Mouse (Mus musculus): ENCODE results near the gene Kank4. TPM values are rescaled to one million over a fixed set of nuclear protein-coding genes. Genes with fewer than 3 reads are reported as not detected.

Kank4 gene
- under 1 TPM; 0.13 to 0.55 TPM for total RNA-seq (2023)

DNA sequence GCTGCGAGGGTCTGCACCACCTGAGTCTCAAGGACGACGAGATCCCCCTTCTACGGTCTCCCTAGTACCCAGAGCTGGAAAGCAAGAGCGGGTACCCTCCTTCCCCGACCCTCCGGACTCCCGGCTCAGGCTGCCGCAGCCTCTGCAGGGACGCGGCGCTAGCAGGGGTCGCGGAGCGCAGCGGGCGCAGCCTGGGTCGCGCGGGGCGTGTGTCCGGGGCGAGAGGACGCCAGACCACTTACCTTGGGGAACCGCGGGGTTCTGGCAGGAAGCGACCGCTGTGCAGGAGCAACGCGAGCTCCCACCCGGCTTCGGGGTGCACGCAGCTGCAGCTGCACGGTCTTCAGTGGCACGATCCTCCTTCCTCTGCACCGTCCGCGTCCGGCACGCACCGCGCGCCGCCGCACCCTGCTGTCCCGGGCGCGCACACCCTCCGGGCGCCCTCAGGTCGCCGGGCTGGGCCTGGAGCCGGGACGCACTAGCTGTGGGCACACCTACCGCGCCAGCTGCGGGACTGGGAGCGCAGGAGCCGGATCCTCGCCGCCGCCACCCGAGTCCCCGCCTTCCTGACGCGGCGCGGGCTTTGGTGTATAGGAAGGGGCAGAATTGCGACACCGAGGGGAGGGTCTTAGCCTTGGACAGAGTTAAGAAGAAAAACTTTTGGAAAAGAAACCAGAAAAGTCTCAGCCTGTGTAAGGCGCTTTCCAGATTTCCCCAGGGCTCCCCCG lies at the start of gene Kank4:
TSS of gene Kank4 (minus strand) at position 354 of the 728 bp plus-strand sequence.

DNA sequence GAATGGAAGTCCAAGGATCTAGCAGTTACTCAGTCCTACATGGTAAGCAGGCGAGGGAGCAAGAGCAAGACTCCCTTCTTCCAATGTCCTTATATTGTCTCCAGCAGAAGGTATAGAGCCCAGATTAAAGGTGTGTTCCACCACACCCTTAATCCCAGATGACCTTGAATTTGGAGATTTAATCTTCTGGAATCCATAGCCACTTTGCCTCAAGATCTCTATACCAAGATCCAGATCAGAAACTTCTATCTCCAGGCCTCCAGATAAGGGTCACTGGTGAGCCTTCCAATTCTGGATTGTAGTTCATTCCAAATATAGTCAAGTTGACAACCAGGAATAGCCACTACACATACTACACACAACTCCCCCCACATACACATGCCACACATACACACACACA lies 6.4 kb upstream of the Kank4 start, which contains the start of gene I0C0044D17Rik:
TSS of gene I0C0044D17Rik (minus strand) at position 101 of the 400 bp plus-strand sequence.

DNA sequence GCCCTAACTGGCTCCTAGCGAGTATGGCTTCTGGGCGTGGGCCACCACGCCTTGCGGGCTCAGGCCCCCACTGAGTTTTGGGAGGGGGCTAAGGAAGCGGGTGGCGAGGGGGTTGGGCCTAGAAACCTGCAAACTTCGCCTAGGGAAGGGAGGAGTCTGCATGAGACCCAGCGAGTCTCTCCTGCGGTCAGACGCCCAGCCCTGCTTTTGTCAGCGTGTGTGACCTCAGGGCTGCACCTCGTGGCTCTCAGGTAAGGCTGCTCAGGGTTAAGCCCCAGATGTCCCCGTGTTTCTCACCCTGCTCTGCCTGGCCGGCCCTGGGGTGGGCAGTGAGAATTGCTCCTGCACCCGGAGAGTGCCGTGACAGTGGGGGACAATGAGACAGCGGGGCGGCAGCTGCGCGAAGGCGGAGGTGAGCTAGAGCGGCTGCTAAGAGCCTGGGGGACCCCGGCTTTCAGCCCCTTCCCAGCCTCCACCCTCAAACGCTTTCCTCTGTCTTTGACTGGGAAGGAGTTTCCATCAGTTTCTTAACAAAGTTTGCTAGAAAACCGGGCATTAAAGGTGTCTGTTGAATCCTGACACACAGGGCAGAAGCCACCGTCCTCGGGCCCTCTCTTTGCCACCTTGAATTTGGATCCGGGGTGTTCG lies 90.6 kb downstream of the Kank4 start, which contains the start of gene L1td1:
TSS of gene L1td1 (plus strand) at position 145 of the 648 bp plus-strand sequence.

Other genes starting within 250 kb of the Kank4 start
- not detected for gene L1td1, start 90.8 kb downstream of the Kank4 start, total RNA-seq (2023)
- not detected for gene I0C0044D17Rik, start 6.3 kb upstream of the Kank4 start, total RNA-seq (2023)
- 10 to 100 TPM; 65.1 to 66.5 TPM for gene Usp1, start 106.3 kb upstream of the Kank4 start, total RNA-seq (2023)
- under 1 TPM in 1 of 2 experiments, not detected in 1; 0.64 TPM for gene Angptl3, start 213.4 kb upstream of the Kank4 start, total RNA-seq (2023)